Mouse (Mus musculus) spleen, adult 2 months (tissue): ENCODE measurements around the gene Olfr112. TPM values are rescaled to one million over a fixed set of nuclear protein-coding genes. Genes with fewer than 3 reads are reported as not detected.
"Not testable (repeated sequence)": the region's sequence is repeated elsewhere in the genome, so short reads cannot be mapped to it uniquely, and the experiment has no call there.

Experiments used
- DNase-seq, 2 experiments: peaks; one replicate each; pipeline versions ENCODE4 v3.0.0 to v3.0.0-alpha.2; 2012 to 2021; ENCODE audit warnings: low spot score in 2 of 2, low read depth in 1 of 2
- H3K27ac ChIP-seq: fragments of 200-500 bp; 2 replicates; pipeline ENCODE4 v1.5.1; 2012; ENCODE audit warnings: low read length, inconsistent platforms; ENCODE audit not compliant: insufficient read depth
- H3K27me3 ChIP-seq: fragments of 200-500 bp; 2 replicates; pipeline ENCODE4 v1.6.1; 2012; ENCODE audit warnings: mild to moderate bottlenecking, moderate library complexity, low read length, inconsistent platforms; ENCODE audit not compliant: control insufficient read depth, insufficient read depth
- H3K36me3 ChIP-seq: fragments of 200-500 bp; 2 replicates; pipeline ENCODE4 v1.6.1; 2012; ENCODE audit warnings: mild to moderate bottlenecking, low read length, inconsistent platforms; ENCODE audit not compliant: control insufficient read depth, insufficient read depth
- H3K4me1 ChIP-seq: fragments of 200-500 bp; 2 replicates; pipeline ENCODE4 v1.6.1; 2011; ENCODE audit warnings: inconsistent platforms; ENCODE audit not compliant: control insufficient read depth, insufficient read depth, insufficient read length
- H3K4me3 ChIP-seq: fragments of 200-500 bp; 2 replicates; pipeline ENCODE4 v1.5.1; 2011; ENCODE audit warnings: mild to moderate bottlenecking, inconsistent platforms; ENCODE audit not compliant: insufficient read depth, insufficient read length; ENCODE audit errors: extremely low read depth
- CTCF ChIP-seq: fragments of 200-500 bp; IDR thresholded peaks from 2 replicates; pipeline ENCODE4 v1.5.1; 2011; ENCODE audit warnings: mild to moderate bottlenecking, inconsistent platforms; ENCODE audit not compliant: insufficient read depth, insufficient read length, insufficient replicate concordance; ENCODE audit errors: extremely low read depth
- POLR2A ChIP-seq: fragments of 200-500 bp; IDR thresholded peaks from 2 replicates; pipeline ENCODE4 v1.6.1; 2011; ENCODE audit warnings: low read depth, low read length, inconsistent platforms
- WGBS: fragments of 180-500 bp; shearing (Covaris S2); methylation state at CpG from one replicate; pipeline ENCODE4 v1.1.7; 2018; 5-methylcytosine and 5-hydroxymethylcytosine counted together
- polyA plus RNA-seq: library from polyadenylated mRNA; depleted of rRNA; stranded (reverse); fragments of >200 nt; gene quantifications from 2 replicates; pipeline ENCODE4 v1.2.3, GENCODE M21; 2012; rRNA removed

Gene Olfr112
- not detected in 2 replicates for polyA plus RNA-seq

GRCm38 (mm10) chr17:37569351-37569750 lies at the start of gene Olfr112:
Olfr112 (minus strand) TSS chr17:37569451.
- TF ChIP-seq CTCF: no peak
- TF ChIP-seq POLR2A: no peak
- Histone ChIP-seq H3K4me3 (no peak within 1 kb of the TSS), H3K36me3 (no peaks in the 10 kb centered on the region), H3K27me3 (no peaks in the 10 kb centered on the region), H3K27ac (no peak within 1 kb of the TSS), H3K4me1 (no peaks in the 10 kb centered on the region)
- no peak for DNase-seq

GRCm38 (mm10) chr17:37592643-37593042 lies 23.4 kb upstream of the Olfr112 start, which contains the start of gene Olfr114:
Olfr114 (minus strand) TSS chr17:37592743.
- H3K27me3 ChIP-seq: no peaks in the 10 kb centered on the region
- H3K36me3 ChIP-seq: no peaks in the 10 kb centered on the region
- no peak within 1 kb of the TSS for H3K4me3 ChIP-seq
- DNase-seq: no peak
- no peak within 1 kb of the TSS for H3K27ac ChIP-seq
- TF ChIP-seq CTCF (no peak), POLR2A (no peak)
- H3K4me1 ChIP-seq: no peaks in the 10 kb centered on the region

- Histone ChIP-seq H3K27me3 (no peaks in the 10 kb centered on the region), H3K4me1 (no peaks in the 10 kb centered on the region), H3K4me3 (no peak within 1 kb of the TSS), H3K36me3 (no peaks in the 10 kb centered on the region), H3K27ac (no peak within 1 kb of the TSS)
- no peak for DNase-seq
- TF ChIP-seq POLR2A: no peak
Observed at GRCm38 (mm10) chr17:37577563-37577962, 8.3 kb upstream of the Olfr112 start, which contains the start of gene Olfr113. Olfr113 (minus strand) TSS chr17:37577663.

- Histone ChIP-seq H3K27me3 (no peaks in the 10 kb centered on the region), H3K36me3 (no peaks in the 10 kb centered on the region), H3K4me3 (no peak overlapping the region), H3K4me1 (no peaks in the 10 kb centered on the region), H3K27ac (no peak overlapping the region)
- no peak for DNase-seq
- TF ChIP-seq CTCF (no peak), POLR2A (no peak)
- 64% methylated on average over 1 of the region's 1 CpGs for WGBS
Observed at GRCm38 (mm10) chr17:37558913-37559615, 10.2 kb downstream of the Olfr112 start.

GRCm38 (mm10) chr17:37543800-37544435 lies 25.3 kb downstream of the Olfr112 start:
- TF ChIP-seq POLR2A (no peak), CTCF (no peak)
- Histone ChIP-seq H3K36me3 (no peaks in the 10 kb centered on the region), H3K4me3 (no peak overlapping the region), H3K4me1 (no peaks in the 10 kb centered on the region), H3K27ac (no peak overlapping the region), H3K27me3 (no peaks in the 10 kb centered on the region)
- no peak for DNase-seq
- 65% methylated on average over 3 of the region's 3 CpGs for WGBS

- Histone ChIP-seq H3K4me1 (no peaks in the 10 kb centered on the region), H3K4me3 (no peak overlapping the region), H3K27me3 (no peaks in the 10 kb centered on the region), H3K27ac (no peak overlapping the region), H3K36me3 (no peaks in the 10 kb centered on the region)
- WGBS: 80% methylated on average over 4 of the region's 4 CpGs
- DNase-seq: no peak
- no peak for TF ChIP-seq POLR2A
- no peak for TF ChIP-seq CTCF
Observed at GRCm38 (mm10) chr17:37541454-37542119, 27.7 kb downstream of the Olfr112 start.

- not testable (repeated sequence) for H3K4me1 ChIP-seq, H3K36me3 ChIP-seq, H3K27ac ChIP-seq, DNase-seq, H3K27me3 ChIP-seq, H3K4me3 ChIP-seq
- WGBS: 16% methylated on average over 1 of the region's 1 CpGs
Observed at GRCm38 (mm10) chr17:37538416-37538815, 30.8 kb downstream of the Olfr112 start.
